Mouse (Mus musculus): ENCODE measurements around the gene Ern1.
A peak's percentile ranks its signal among the peaks of the same experiment; 100 is the strongest.
"Not testable (repeated sequence)": the region's sequence is repeated elsewhere in the genome, so short reads cannot be mapped to it uniquely, and the experiment has no call there.

Gene Ern1

GRCm38 (mm10) chr11:106502631-106503424 lies 15.2 kb upstream of the Ern1 start:
- DNase-seq (ENCODE audit: low read depth, low spot score) = no peak

GRCm38 (mm10) chr11:106502159-106502505 lies 14.5 kb upstream of the Ern1 start:
- DNase-seq (ENCODE audit: low read depth, low spot score) = no peak

GRCm38 (mm10) chr11:106501308-106502158 lies 13.9 kb upstream of the Ern1 start:
- DNase-seq (ENCODE audit: low read depth, low spot score) = no peak

- DNase-seq (ENCODE audit: low read depth, low spot score) = peak; percentile 100
These were observed 13.0 kb upstream of the Ern1 start for GRCm38 (mm10) chr11:106500393-106501307.

- DNase-seq (ENCODE audit: low read depth, low spot score) = no peak
These were observed 11.2 kb upstream of the Ern1 start for GRCm38 (mm10) chr11:106498739-106499379.

GRCm38 (mm10) chr11:106497926-106498325 lies 10.3 kb upstream of the Ern1 start:
- DNase-seq (ENCODE audit: low read depth, low spot score) = no peak

- not testable (repeated sequence) for DNase-seq (ENCODE audit: low read depth, low spot score)
These were observed 9.4 kb upstream of the Ern1 start for GRCm38 (mm10) chr11:106497009-106497408.

- DNase-seq (ENCODE audit: low read depth, low spot score) = no peak
These were observed 5.5 kb upstream of the Ern1 start for GRCm38 (mm10) chr11:106492984-106493669.

- DNase-seq (ENCODE audit: low read depth, low spot score) = peak; percentile 44
These were observed 3.7 kb upstream of the Ern1 start for GRCm38 (mm10) chr11:106491393-106491792.

- DNase-seq (ENCODE audit: low read depth, low spot score) = not testable (repeated sequence)
These were observed 2.9 kb upstream of the Ern1 start for GRCm38 (mm10) chr11:106490600-106490999.

- no peak for DNase-seq (ENCODE audit: low read depth, low spot score)
These were observed 2.4 kb upstream of the Ern1 start for GRCm38 (mm10) chr11:106490057-106490456.

- DNase-seq (ENCODE audit: low read depth, low spot score) = no peak
These were observed 1.5 kb upstream of the Ern1 start for GRCm38 (mm10) chr11:106489036-106489693.

GRCm38 (mm10) chr11:106488126-106488561 lies 492 bp upstream of the Ern1 start:
- DNase-seq (ENCODE audit: low read depth, low spot score) = no peak

GRCm38 (mm10) chr11:106486866-106487732 lies 553 bp downstream of the Ern1 start:
- no peak for DNase-seq (ENCODE audit: low read depth, low spot score)

GRCm38 (mm10) chr11:106486042-106486865 lies 1.4 kb downstream of the Ern1 start:
- DNase-seq (ENCODE audit: low read depth, low spot score) = no peak

GRCm38 (mm10) chr11:106485611-106486010 lies 2.0 kb downstream of the Ern1 start:
- DNase-seq (ENCODE audit: low read depth, low spot score) = no peak

- DNase-seq (ENCODE audit: low read depth, low spot score) = no peak
These were observed 2.8 kb downstream of the Ern1 start for GRCm38 (mm10) chr11:106484875-106485274.

- no peak for DNase-seq (ENCODE audit: low read depth, low spot score)
These were observed 4.8 kb downstream of the Ern1 start for GRCm38 (mm10) chr11:106482867-106483266.
